Mouse (Mus musculus) lung, embryonic 16.5 days (tissue): ENCODE data around the gene Sp2. TPM values are rescaled to one million over a fixed set of nuclear protein-coding genes. Genes with fewer than 3 reads are reported as not detected.

Experiments used
- ATAC-seq: fragments of 200-750 bp; cut with Nextera tagmentation; 2 replicates; pipeline ENCODE4 v1.8.0; 2017; ENCODE audit warnings: low read depth, mild to moderate bottlenecking, moderate library complexity
- H3K27ac ChIP-seq: fragments of 300-500 bp; sonication (generic); 2 replicates; pipeline ENCODE4 v1.5.1; 2014; ENCODE audit warnings: mild to moderate bottlenecking, control low read depth, low read length
- H3K27me3 ChIP-seq: fragments of 300-500 bp; sonication (generic); 2 replicates; pipeline ENCODE4 v1.6.1; 2014; ENCODE audit warnings: low read depth, low read length, mixed read lengths; ENCODE audit not compliant: control insufficient read depth, insufficient read depth
- H3K36me3 ChIP-seq: fragments of 300-500 bp; sonication (generic); 2 replicates; pipeline ENCODE4 v1.6.1; 2014; ENCODE audit warnings: low read length; ENCODE audit not compliant: control insufficient read depth, insufficient read depth
- H3K4me1 ChIP-seq: fragments of 300-500 bp; sonication (generic); replicated peaks from 2 replicates; pipeline ENCODE4 v1.6.1; 2014; ENCODE audit warnings: low read length, mixed read lengths; ENCODE audit not compliant: control insufficient read depth, insufficient read depth
- H3K4me2 ChIP-seq: fragments of 300-500 bp; sonication (generic); 2 replicates; pipeline ENCODE4 v1.6.1; 2014; ENCODE audit warnings: low read depth, low read length, control low read depth
- H3K4me3 ChIP-seq: fragments of 300-500 bp; sonication (generic); 2 replicates; pipeline ENCODE4 v1.5.1; 2014; ENCODE audit warnings: mild to moderate bottlenecking, low read length, control low read depth
- H3K9ac ChIP-seq: fragments of 300-500 bp; sonication (generic); 2 replicates; pipeline ENCODE4 v1.6.1; 2014; ENCODE audit warnings: low read length, control low read depth
- H3K9me3 ChIP-seq: fragments of 300-500 bp; sonication (generic); 2 replicates; pipeline ENCODE4 v1.6.1; 2016; ENCODE audit warnings: low read length; ENCODE audit not compliant: control insufficient read depth
- WGBS: fragments of 180-500 bp; shearing (Covaris S2); extraction: QIAGEN DNeasy Blood & Tissue Kit; methylation state at CpG from one replicate; pipeline ENCODE4 v1.1.7; 2014; 5-methylcytosine and 5-hydroxymethylcytosine counted together
- polyA plus RNA-seq: library from polyadenylated mRNA; unstranded; fragments of >200 nt; fragmentation: Nextera tagmentation; extraction: Ambion mirVana; gene quantifications from 2 replicates; pipeline ENCODE4 v1.2.1, GENCODE M21; 2015

The Sp2 gene
- polyA plus RNA-seq, 1 experiment from 2014 or later = 22.2 TPM

DNA sequence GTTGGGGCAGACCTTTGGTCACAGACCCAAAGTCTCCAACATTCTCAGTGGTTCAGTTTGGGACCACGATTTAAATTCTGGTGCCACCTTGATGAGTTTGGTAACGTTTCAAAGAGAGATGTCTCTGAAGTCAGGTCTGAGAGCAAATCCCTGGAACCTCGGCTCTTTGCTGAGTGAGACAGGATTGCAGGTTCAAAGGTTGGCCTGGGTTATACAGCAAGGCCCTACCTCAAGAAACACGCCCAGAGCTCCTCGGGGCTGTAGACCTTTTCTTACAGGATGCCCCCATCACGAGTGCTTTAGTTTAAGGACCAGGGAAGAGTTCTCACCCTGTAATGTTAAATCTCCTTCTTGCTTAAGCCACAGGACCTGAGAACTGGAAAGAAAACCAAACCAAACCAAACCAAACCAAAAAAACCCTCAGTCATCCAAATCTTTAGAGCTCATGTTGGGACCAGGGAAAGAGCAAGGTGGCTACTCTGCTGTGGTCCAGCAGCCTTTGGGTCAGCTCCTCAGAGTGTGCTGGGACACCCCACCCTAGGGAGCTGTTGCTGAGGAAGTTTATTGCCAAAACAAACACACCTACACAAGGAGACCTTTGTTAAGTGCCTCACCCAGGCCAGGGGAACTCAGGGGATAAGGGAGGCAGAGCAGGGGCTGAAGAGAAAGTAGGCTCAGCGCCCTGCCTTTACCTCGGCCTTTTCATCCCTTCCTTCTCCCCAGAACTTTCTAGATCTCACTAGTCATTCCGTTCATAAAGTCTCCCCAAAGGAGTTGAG lies 46.7 kb downstream of the Sp2 start:
- no peaks in the 10 kb centered on the region for H3K36me3 ChIP-seq
- no peak overlapping the region for H3K27ac ChIP-seq
- 72% methylated on average over 9 of the region's 9 CpGs for WGBS
- H3K27me3 ChIP-seq = no peaks in the 10 kb centered on the region; the same call in 1 of the 2 replicates
- H3K4me1 ChIP-seq = peaks cover 11% of the 10 kb centered on the region; the same call in 1 of the 2 replicates
- no peak overlapping the region for H3K4me3 ChIP-seq
- no peak for ATAC-seq
- H3K9me3 ChIP-seq = no peaks in the 10 kb centered on the region
- no peak overlapping the region for H3K9ac ChIP-seq
- no peak overlapping the region for H3K4me2 ChIP-seq

DNA sequence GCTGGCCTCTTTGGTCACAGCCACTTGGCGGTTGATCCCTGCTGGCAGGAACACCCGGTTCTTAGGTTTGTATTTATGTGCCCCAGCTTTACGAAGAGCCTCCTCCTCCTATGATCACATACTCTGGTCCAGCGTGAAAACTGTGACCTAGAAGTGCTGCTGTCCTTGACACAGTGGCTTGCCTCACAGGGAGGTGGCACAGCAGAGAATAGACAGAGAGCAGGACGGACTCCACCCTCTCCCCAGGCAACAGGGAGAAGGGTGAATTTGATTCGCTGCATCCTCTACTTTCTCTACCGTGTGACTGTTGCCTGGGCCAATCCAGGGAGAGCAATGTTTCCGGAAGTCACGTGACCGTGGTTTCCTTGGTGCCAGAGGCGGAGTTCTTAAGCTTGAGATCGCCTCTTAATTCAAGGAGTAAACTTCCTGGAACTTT lies 47.8 kb downstream of the Sp2 start:
- Histone ChIP-seq H3K4me1 (peaks cover 11% of the 10 kb centered on the region; the same call in 1 of the 2 replicates), H3K27me3 (no peaks in the 10 kb centered on the region; the same call in 1 of the 2 replicates), H3K27ac (peak overlapping the region; percentile 0; the same call in 1 of the 2 replicates), H3K36me3 (no peaks in the 10 kb centered on the region), H3K4me3 (no peak overlapping the region), H3K4me2 (peak overlapping the region; percentile 29), H3K9me3 (no peaks in the 10 kb centered on the region), H3K9ac (no peak overlapping the region)
- peak; percentile 86 for ATAC-seq
- WGBS = 21% methylated on average over 12 of the region's 12 CpGs

DNA sequence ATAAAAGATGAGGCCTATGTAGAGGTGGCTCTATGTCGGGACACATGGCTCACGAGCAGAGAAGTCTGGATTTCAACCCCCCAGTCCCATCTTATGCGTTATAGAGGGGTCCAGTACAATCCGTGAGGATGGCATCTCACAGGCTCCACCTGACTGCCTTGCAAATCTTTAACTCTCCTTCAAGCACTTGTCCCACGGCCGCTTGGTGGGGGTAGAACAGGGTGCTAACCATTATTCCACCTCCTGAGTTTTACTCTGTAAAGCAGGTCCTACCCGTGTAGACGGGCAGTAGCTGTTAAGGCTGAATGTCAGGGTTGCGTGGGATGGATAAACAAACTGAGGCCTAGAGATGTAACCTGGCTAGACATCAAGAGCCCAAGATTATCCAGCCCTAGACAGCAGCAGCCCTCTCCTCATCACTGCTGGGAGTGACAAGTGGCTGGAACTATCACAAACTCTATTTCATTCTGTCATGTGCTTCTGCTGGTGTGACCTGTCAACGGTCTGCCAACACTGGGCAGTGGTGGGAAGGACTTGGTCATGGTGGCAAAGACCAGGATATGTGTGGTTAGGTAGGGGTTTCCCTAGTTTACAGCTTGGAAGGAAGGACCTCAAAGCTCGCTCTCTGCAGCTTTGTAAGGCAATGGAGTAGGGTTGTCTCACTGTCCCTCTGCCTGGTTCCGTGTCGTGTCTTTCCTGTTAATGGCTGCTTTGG lies 49.0 kb downstream of the Sp2 start:
- no peak overlapping the region for H3K4me3 ChIP-seq
- no peak overlapping the region for H3K9ac ChIP-seq
- no peaks in the 10 kb centered on the region for H3K9me3 ChIP-seq
- no peaks in the 10 kb centered on the region; the same call in 1 of the 2 replicates for H3K27me3 ChIP-seq
- no peaks in the 10 kb centered on the region for H3K36me3 ChIP-seq
- no peak for ATAC-seq
- WGBS = 73% methylated on average over 13 of the region's 13 CpGs
- H3K4me2 ChIP-seq = no peak overlapping the region
- peaks cover 13% of the 10 kb centered on the region; the same call in 1 of the 2 replicates for H3K4me1 ChIP-seq
- 0 out of 2 replicates have a peak overlapping the region, but pooled peaks have one; percentile 0 for H3K27ac ChIP-seq

DNA sequence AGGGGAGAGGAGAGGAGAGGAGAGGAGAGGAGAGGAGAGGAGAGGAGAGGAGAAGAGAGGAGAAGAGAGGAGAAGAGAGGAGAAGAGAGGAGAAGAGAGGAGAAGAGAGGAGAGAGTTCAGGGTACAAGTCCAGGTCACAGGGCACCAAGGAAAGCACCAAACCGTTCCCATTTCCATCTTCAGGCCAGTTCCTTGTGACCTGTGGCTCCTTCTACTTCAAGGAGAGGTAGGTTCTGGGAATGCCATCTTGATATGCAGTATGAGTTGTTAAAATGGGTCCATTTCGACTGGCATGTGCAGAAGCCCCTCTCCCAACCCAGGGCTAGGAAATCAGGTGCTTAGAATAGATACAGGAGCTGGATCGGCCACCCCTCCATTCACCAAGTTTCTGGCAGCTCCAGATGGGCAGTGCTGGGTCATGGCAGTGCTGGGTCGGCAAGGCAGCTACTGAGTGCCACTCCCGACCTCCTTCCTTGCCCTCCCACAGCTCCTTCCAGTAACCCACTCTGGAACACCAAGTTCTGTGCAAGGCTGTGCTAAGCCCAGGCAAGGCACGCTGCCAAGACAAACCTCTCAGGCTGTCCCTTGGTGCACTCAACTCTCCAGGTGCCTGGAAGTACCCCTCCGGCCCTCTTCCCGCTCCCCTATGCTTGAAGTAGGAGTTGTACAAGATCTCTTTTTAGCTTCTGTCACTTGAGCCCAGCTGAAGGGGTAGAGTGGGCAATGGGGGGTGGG lies 51.3 kb downstream of the Sp2 start:
- Histone ChIP-seq H3K9ac (peak overlapping the region; percentile 20; the same call in 1 of the 2 replicates), H3K4me3 (peak overlapping the region; percentile 27), H3K4me2 (peak overlapping the region; percentile 32), H3K4me1 (peaks cover 13% of the 10 kb centered on the region; the same call in 1 of the 2 replicates), H3K36me3 (no peaks in the 10 kb centered on the region), H3K9me3 (no peaks in the 10 kb centered on the region), H3K27ac (peak overlapping the region; percentile 95), H3K27me3 (peaks cover 2% of the 10 kb centered on the region; the same call in 1 of the 2 replicates)
- 34% methylated on average over 8 of the region's 8 CpGs for WGBS
- peak; percentile 81 for ATAC-seq

DNA sequence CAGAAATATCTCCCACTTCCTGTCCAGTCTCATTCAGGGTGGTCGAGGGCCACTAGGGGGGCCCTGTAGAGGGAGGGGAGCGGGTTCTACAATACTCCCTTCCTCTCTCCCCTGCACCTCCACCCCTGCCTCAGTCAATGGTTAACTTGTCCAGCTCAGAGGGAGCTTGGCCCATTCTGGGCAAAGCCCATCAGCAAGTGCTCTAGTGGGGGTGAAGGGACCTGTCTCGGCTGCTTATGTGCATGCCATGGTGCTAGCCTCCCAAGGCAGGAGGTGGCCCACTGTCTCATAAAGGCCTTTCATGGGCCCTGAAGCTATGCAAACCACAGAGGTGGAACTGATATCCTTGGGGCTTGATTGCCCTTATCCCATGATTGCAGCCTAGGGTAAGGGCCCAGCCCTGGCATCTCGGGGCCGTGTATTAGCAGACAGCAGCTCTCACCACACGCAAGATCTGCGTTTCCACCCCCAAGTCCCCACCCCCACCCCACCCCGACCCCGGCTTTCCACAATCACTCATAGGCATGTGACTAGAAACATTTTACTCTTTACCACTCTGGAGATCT lies 52.9 kb downstream of the Sp2 start:
- no peaks in the 10 kb centered on the region for H3K9me3 ChIP-seq
- peak overlapping the region; percentile 55 for H3K4me2 ChIP-seq
- peaks cover 13% of the 10 kb centered on the region; the same call in 1 of the 2 replicates for H3K4me1 ChIP-seq
- H3K4me3 ChIP-seq = peak overlapping the region; percentile 53
- H3K27ac ChIP-seq = peak overlapping the region; percentile 98
- ATAC-seq = peak; percentile 23; the same call in 1 of the 2 replicates
- no peaks in the 10 kb centered on the region for H3K36me3 ChIP-seq
- H3K27me3 ChIP-seq = peaks cover 2% of the 10 kb centered on the region; the same call in 1 of the 2 replicates
- WGBS = 37% methylated on average over 9 of the region's 9 CpGs
- peak overlapping the region; percentile 70 for H3K9ac ChIP-seq

DNA sequence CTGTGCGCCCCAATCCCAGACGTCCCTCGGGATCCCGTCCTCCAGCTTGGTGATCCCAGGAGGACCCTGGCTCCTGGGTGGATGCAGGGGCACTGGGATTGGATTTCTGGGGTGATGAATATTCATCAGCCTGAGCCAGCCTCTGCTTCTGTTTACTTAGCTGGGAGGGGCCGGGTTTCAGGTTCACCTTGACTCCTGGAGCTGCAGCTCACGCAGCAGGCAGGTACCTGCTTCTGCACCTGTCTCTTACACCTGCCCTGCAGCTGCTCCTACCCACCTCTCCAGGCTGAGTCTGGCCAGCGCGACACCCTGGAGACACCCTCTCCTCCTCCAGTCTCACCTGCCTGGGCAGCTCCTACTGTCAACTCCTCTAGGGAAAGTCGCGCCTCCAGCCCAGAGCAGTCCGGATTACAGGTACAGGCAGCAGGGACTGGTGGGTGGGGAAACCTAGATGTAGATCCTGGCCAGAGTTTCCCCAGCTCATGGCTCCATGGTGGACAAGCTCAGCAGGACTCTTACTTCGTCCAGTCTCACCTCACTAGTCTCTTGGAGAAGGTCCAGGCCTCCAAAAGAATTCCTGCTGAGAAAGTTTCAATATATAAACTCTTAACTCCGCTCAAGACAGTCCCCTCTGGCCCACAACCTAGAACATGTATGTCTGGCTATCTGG lies 53.5 kb downstream of the Sp2 start:
- ATAC-seq = peak; percentile 82
- Histone ChIP-seq H3K27me3 (peaks cover 2% of the 10 kb centered on the region; the same call in 1 of the 2 replicates), H3K4me2 (peak overlapping the region; percentile 55), H3K9ac (peak overlapping the region; percentile 70), H3K4me1 (peaks cover 13% of the 10 kb centered on the region; the same call in 1 of the 2 replicates), H3K36me3 (no peaks in the 10 kb centered on the region), H3K9me3 (no peaks in the 10 kb centered on the region), H3K4me3 (peak overlapping the region; percentile 53), H3K27ac (peak overlapping the region; percentile 98)
- WGBS = 9% methylated on average over 13 of the region's 13 CpGs

DNA sequence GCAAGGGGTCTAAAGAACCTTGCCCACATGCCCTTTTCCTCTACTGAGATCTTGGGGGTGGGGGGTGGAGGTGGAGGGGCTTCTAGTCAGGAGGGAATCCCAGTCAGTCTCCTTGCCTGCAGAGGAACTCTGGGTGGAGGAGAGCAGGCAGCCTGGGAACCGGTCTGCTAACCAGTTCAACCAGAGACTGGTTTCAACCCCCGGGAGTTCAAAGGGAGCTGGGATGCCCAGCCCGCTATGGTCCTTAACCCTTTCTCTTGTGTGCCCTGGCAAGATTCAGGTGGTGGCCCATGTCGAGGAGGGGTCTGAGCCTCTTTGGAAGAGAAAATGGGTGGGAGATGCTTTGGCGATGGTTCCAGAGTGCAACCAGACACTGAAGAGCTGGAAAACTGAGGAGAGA lies 54.1 kb downstream of the Sp2 start:
- peaks cover 8% of the 10 kb centered on the region; the same call in 1 of the 2 replicates for H3K4me1 ChIP-seq
- H3K27ac ChIP-seq = peak overlapping the region; percentile 98
- H3K36me3 ChIP-seq = no peaks in the 10 kb centered on the region
- peak overlapping the region; percentile 39 for H3K4me2 ChIP-seq
- ATAC-seq = peak; percentile 58
- 3% methylated on average over 5 of the region's 5 CpGs for WGBS
- H3K27me3 ChIP-seq = peaks cover 2% of the 10 kb centered on the region; the same call in 1 of the 2 replicates
- no peak overlapping the region for H3K9ac ChIP-seq
- no peaks in the 10 kb centered on the region for H3K9me3 ChIP-seq
- peak overlapping the region; percentile 53 for H3K4me3 ChIP-seq

DNA sequence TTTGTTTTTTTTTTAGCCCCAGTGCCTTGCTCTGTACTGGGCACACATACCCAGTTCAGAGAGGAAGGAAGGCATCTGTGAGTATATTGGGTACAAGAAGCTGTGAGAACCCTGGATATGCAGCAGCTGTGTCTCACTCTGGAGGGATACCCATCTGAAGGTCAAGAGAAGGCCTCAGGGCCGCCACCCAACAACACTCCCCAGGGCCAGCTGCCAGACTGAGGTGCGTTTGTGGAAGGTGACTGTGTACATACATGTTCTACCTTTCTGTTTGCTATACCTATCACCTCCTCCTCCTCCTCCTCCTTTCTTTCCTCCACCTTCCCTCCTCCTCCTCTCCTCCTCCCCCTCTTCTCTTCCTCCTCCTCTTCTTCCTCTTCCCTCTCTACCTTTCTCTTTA lies 54.7 kb downstream of the Sp2 start, which contains the start of gene Prr15l:
Gene Prr15l, plus strand, starts transcription at position 17 of the 400 bp plus-strand sequence.
- no peak for ATAC-seq
- Histone ChIP-seq H3K27me3 (peaks cover 2% of the 10 kb centered on the region; the same call in 1 of the 2 replicates), H3K9ac (no peak within 1 kb of the TSS), H3K4me1 (peaks cover 4% of the 10 kb centered on the region; the same call in 1 of the 2 replicates), H3K9me3 (no peaks in the 10 kb centered on the region), H3K4me3 (peak within 1 kb of the TSS; percentile 53), H3K4me2 (peak within 1 kb of the TSS; percentile 39), H3K36me3 (no peaks in the 10 kb centered on the region), H3K27ac (peak within 1 kb of the TSS; percentile 98)
- 47% methylated on average over 2 of the region's 2 CpGs for WGBS
